Comparison of ENCODE assay signal across 8 mouse cellular contexts in genomic region chr11:106673727-106674611, GRCm38 (mm10).
DNase-seq lines count a peak whose midpoint lies in the region; ATAC-seq and TF ChIP-seq lines count a peak whose summit lies in the region.

No protein-coding gene starts in this region.

- H3K4me3 ChIP-seq in heart, embryonic 11.5 days (ENCODE audit: low read depth, low read length) = no peak overlapping the region
- no peak overlapping the region for H3K4me3 ChIP-seq in intestine, embryonic 14.5 days (ENCODE audit: low read depth, low read length)
- no peak overlapping the region for H3K4me3 ChIP-seq in midbrain, embryonic 15.5 days

- no peak for TF ChIP-seq CTCF in brain, embryonic 14.5 days (IDR thresholded peaks at IDR 0.05; ENCODE audit: borderline replicate concordance, extremely low read depth, insufficient read depth, insufficient read length)

- no peaks in the 10 kb centered on the region for H3K36me3 ChIP-seq in heart, embryonic 11.5 days (ENCODE audit: control insufficient read depth, insufficient read depth, low read length)
- no peaks in the 10 kb centered on the region for H3K36me3 ChIP-seq in intestine, embryonic 14.5 days (ENCODE audit: control insufficient read depth, insufficient read depth, low read length)
- H3K36me3 ChIP-seq in midbrain, embryonic 15.5 days (replicated peaks) = no peaks in the 10 kb centered on the region

- WGBS in heart, embryonic 11.5 days (ENCODE audit: insufficient replicate concordance) = 59% methylated on average over 8 of the region's 8 CpGs
- WGBS in intestine, embryonic 14.5 days = 64% methylated on average over 8 of the region's 8 CpGs
- 77% methylated on average over 8 of the region's 8 CpGs for WGBS in midbrain, embryonic 15.5 days

- no peak for ATAC-seq in heart, embryonic 11.5 days (replicated peaks; ENCODE audit: insufficient number of reproducible peaks, low FRiP score, low TSS enrichment)
- peak; percentile 6; the same call in 1 of the 2 replicates for ATAC-seq in intestine, embryonic 14.5 days (replicated peaks; ENCODE audit: low FRiP score, low TSS enrichment, low read depth)
- ATAC-seq in midbrain, embryonic 15.5 days (replicated peaks) = no peak; the same call in 1 of the 2 replicates

- intact Hi-C loops in heart, postnatal 25 days (cut with DNase I) = loop anchor here (1.0 kb wide), 1 partner anchor 14 kb away; no protein-coding TSS in a partner anchor
- intact Hi-C loops in gastrocnemius, postnatal 14 days (cut with DNase I; ENCODE audit: low total_unique reads) = no loop called here

- H3K27me3 ChIP-seq in heart, embryonic 11.5 days (ENCODE audit: control insufficient read depth, insufficient read depth, low read length) = no peaks in the 10 kb centered on the region
- H3K27me3 ChIP-seq in intestine, embryonic 14.5 days (replicated peaks; ENCODE audit: control insufficient read depth, insufficient read depth, low read length) = no peaks in the 10 kb centered on the region
- H3K27me3 ChIP-seq in midbrain, embryonic 15.5 days (replicated peaks) = no peaks in the 10 kb centered on the region

- H3K4me1 ChIP-seq in heart, embryonic 11.5 days (ENCODE audit: control insufficient read depth, insufficient read depth, low read length) = peaks cover 45% of the 10 kb centered on the region
- H3K4me1 ChIP-seq in intestine, embryonic 14.5 days (replicated peaks; ENCODE audit: control insufficient read depth, insufficient read depth, low read length) = peaks cover 20% of the 10 kb centered on the region
- peaks cover 20% of the 10 kb centered on the region for H3K4me1 ChIP-seq in midbrain, embryonic 15.5 days

- H3K27ac ChIP-seq in heart, embryonic 11.5 days (ENCODE audit: low read depth, low read length) = peak overlapping the region; percentile 77
- peak overlapping the region; percentile 73 for H3K27ac ChIP-seq in intestine, embryonic 14.5 days (ENCODE audit: low read depth)
- peak overlapping the region; percentile 68 for H3K27ac ChIP-seq in midbrain, embryonic 15.5 days

- TF ChIP-seq POLR2A in brain, embryonic 14.5 days (IDR thresholded peaks at IDR 0.05; ENCODE audit: borderline replicate concordance, extremely low read depth, insufficient read depth, insufficient read length, poor library complexity, severe bottlenecking) = no peak

- no peak overlapping the region for H3K9ac ChIP-seq in heart, embryonic 11.5 days (ENCODE audit: low read depth, low read length)
- H3K9ac ChIP-seq in intestine, embryonic 14.5 days (ENCODE audit: low read length) = no peak overlapping the region
- H3K9ac ChIP-seq in midbrain, embryonic 15.5 days = no peak overlapping the region

- H3K9me3 ChIP-seq in heart, embryonic 11.5 days (replicated peaks; ENCODE audit: control insufficient read depth, low read length) = no peaks in the 10 kb centered on the region
- no peaks in the 10 kb centered on the region for H3K9me3 ChIP-seq in intestine, embryonic 14.5 days (ENCODE audit: control insufficient read depth, low read length)
- H3K9me3 ChIP-seq in midbrain, embryonic 15.5 days = no peaks in the 10 kb centered on the region

- no peak for DNase-seq in heart, postnatal 25 days (ENCODE audit: low spot score)
- peak; percentile 37 for DNase-seq in brain, embryonic 14.5 days (ENCODE audit: low read depth)
- DNase-seq in intestine, embryonic 14.5 days (ENCODE audit: low spot score) = no peak
- no peak for DNase-seq in left cerebral cortex, adult 9 months (ENCODE audit: low spot score in 2 of 2)
- DNase-seq in spleen, adult 18-20 months = no peak
- no peak for DNase-seq in gastrocnemius, postnatal 14 days

- H3K4me2 ChIP-seq in heart, embryonic 11.5 days = peak overlapping the region; percentile 53
- H3K4me2 ChIP-seq in intestine, embryonic 14.5 days (ENCODE audit: low read length) = peak overlapping the region; percentile 39
- H3K4me2 ChIP-seq in midbrain, embryonic 15.5 days = peak overlapping the region; percentile 23; the same call in 1 of the 2 replicates
